Mouse (Mus musculus) retina, postnatal 1 day (tissue): ENCODE measurements at regions not wholly inside any gene's neighbourhood (a gene's known extent, or its start where the extent isn't known, plus 50 kb on each side); places are given as distances from the start of the nearest gene placed in this dataset.
A peak's percentile ranks its signal among the peaks of the same experiment; 100 is the strongest.
"Not testable (repeated sequence)": the region's sequence is repeated elsewhere in the genome, so short reads cannot be mapped to it uniquely, and the experiment has no call there.

ENCODE experiments used
- DNase-seq: peaks from one replicate; pipeline ENCODE4 v3.0.0-alpha.2; 2012

GRCm38 (mm10) chr12:22951956-22952355, 828.1 kb downstream of the Gm10330 start:
- not testable (repeated sequence) for DNase-seq

GRCm38 (mm10) chr12:22906156-22906555, 873.9 kb downstream of the Gm10330 start:
- DNase-seq, result peak; percentile 43
